Mouse (Mus musculus) bone marrow macrophage, adult 2 months (primary cell): ENCODE data around the gene Hormad2.

Experiments used
- CTCF ChIP-seq: IDR thresholded peaks from 2 replicates; pipeline ENCODE4 v1.5.1; 2012; ENCODE audit warnings: low read depth, mild to moderate bottlenecking, low read length, moderate library complexity
- POLR2A ChIP-seq: IDR thresholded peaks from 2 replicates; pipeline ENCODE4 v1.6.1; 2012; ENCODE audit warnings: mild to moderate bottlenecking, low read depth, low read length, borderline replicate concordance

GRCm38 (mm10) chr11:4308514-4309450 lies 132.1 kb downstream of the Hormad2 start:
- TF ChIP-seq CTCF, result no peak
- TF ChIP-seq POLR2A, result no peak
